Mouse (Mus musculus) MEL (cell line): ENCODE measurements around the gene Hist1h4m.

ENCODE experiments used
- CTCF ChIP-seq, 3 experiments: IDR thresholded peaks in 2 of 3; conservative IDR thresholded peaks in 1 of 3; 2 replicates each; pipeline ENCODE4 v1.5.1; 2011 to 2012; ENCODE audit warnings: low read length in 3 of 3, low read depth in 2 of 3, mild to moderate bottlenecking in 2 of 3, improper control_type of control experiment in 1 of 3, inconsistent platforms in 1 of 3, mixed read lengths in 1 of 3, moderate library complexity in 1 of 3; ENCODE audit not compliant: control insufficient read depth in 1 of 3, insufficient read depth in 1 of 3, poor library complexity in 1 of 3, severe bottlenecking in 1 of 3
- E2F4 ChIP-seq: IDR thresholded peaks from 2 replicates; pipeline ENCODE4 v1.6.1; 2011; ENCODE audit warnings: low read depth, low read length, improper control_type of control experiment, borderline replicate concordance
- EP300 ChIP-seq, 2 experiments: IDR thresholded peaks; 2 replicates each; pipeline ENCODE4 v1.6.1; 2011; ENCODE audit warnings: improper control_type of control experiment in 2 of 2, low read length in 2 of 2, low read depth in 1 of 2, mild to moderate bottlenecking in 1 of 2
- GABPA ChIP-seq: IDR thresholded peaks from 2 replicates; pipeline ENCODE4 v1.6.1; 2012; ENCODE audit warnings: low read depth, mild to moderate bottlenecking, inconsistent platforms, low read length, improper control_type of control experiment, moderate library complexity
- GATA1 ChIP-seq: IDR thresholded peaks from 2 replicates; pipeline ENCODE4 v1.6.1; 2011; ENCODE audit warnings: low read depth, low read length, improper control_type of control experiment
- MAX ChIP-seq: IDR thresholded peaks from 2 replicates; pipeline ENCODE4 v1.6.1; 2011; ENCODE audit warnings: low read length, improper control_type of control experiment
- MXI1 ChIP-seq: IDR thresholded peaks from 2 replicates; pipeline ENCODE4 v1.6.1; 2011; ENCODE audit warnings: mild to moderate bottlenecking, low read depth, low read length, improper control_type of control experiment
- NELFE ChIP-seq: IDR thresholded peaks from 2 replicates; pipeline ENCODE4 v1.6.1; 2011; ENCODE audit warnings: low read depth, low read length, improper control_type of control experiment
- POLR2A ChIP-seq, 2 experiments: IDR thresholded peaks; 2 replicates each; pipeline ENCODE4 v1.6.1; 2011 to 2012; ENCODE audit warnings: low read length in 2 of 2, mild to moderate bottlenecking in 2 of 2, control low read depth in 1 of 2, improper control_type of control experiment in 1 of 2, low read depth in 1 of 2, moderate library complexity in 1 of 2; ENCODE audit not compliant: control insufficient read depth in 1 of 2, insufficient read depth in 1 of 2, poor library complexity in 1 of 2
- POLR2AphosphoS5 ChIP-seq: IDR thresholded peaks from 2 replicates; pipeline ENCODE4 v1.6.1; 2012; ENCODE audit warnings: low read depth, borderline replicate concordance, mild to moderate bottlenecking, inconsistent platforms, low read length, moderate library complexity, mixed read lengths
- TCF12 ChIP-seq: IDR thresholded peaks from 2 replicates; pipeline ENCODE4 v1.6.1; 2014; ENCODE audit warnings: low read depth, mild to moderate bottlenecking, inconsistent platforms, low read length, improper control_type of control experiment, moderate library complexity
- ZC3H11A ChIP-seq: IDR thresholded peaks from 2 replicates; pipeline ENCODE4 v1.6.1; 2012; ENCODE audit warnings: low read depth, mild to moderate bottlenecking, inconsistent platforms, low read length, improper control_type of control experiment
- ZNF384 ChIP-seq: IDR thresholded peaks from 2 replicates; pipeline ENCODE4 v1.6.1; 2012; ENCODE audit warnings: low read depth, mild to moderate bottlenecking, inconsistent platforms, low read length, improper control_type of control experiment

GRCm38 (mm10) chr13:21855146-21855545 lies 43.6 kb downstream of the Hist1h4m start:
- TF ChIP-seq MAX (no peak), GATA1 (no peak), CTCF (IDR thresholded peaks at IDR 0.05 in 2 of 3, conservative IDR thresholded peaks at IDR 0.05 in 1 of 3; ENCODE audit: control insufficient read depth in 1 of 3, insufficient read depth in 1 of 3, low read depth in 2 of 3, low read length in 3 of 3, poor library complexity in 1 of 3, severe bottlenecking in 1 of 3) (no peak), POLR2AphosphoS5 (no peak), TCF12 (no peak), POLR2A (IDR thresholded peaks at IDR 0.05; ENCODE audit: control insufficient read depth in 1 of 2, insufficient read depth in 1 of 2, low read depth in 1 of 2, low read length in 2 of 2, poor library complexity in 1 of 2) (no peak), MXI1 (no peak), E2F4 (0 out of 2 replicates have a peak, but pooled peaks have one; percentile 47), ZC3H11A (no peak), EP300 (IDR thresholded peaks at IDR 0.05; ENCODE audit: low read depth in 1 of 2, low read length in 2 of 2) (no peak), NELFE (no peak), ZNF384 (no peak), GABPA (no peak)
